Mouse (Mus musculus) adrenal gland, postnatal 0 days (tissue): Measurements from ENCODE around the gene Klk1b5. TPM values are rescaled to one million over a fixed set of nuclear protein-coding genes. Genes with fewer than 3 reads are reported as not detected.

ENCODE experiments used
- polyA plus RNA-seq: library from polyadenylated mRNA; unstranded; fragments of >200 nt; fragmentation: Nextera tagmentation; extraction: Ambion mirVana; gene quantifications from 2 replicates; pipeline ENCODE4 v1.2.1, GENCODE M21; 2015

Gene Klk1b5
- not detected in 2 replicates for polyA plus RNA-seq

GRCm38 (mm10) chr7:44215645-44216044 lies at the start of gene Klk1b5:
TSS of gene Klk1b5 (plus strand) at chr7:44215945.

GRCm38 (mm10) chr7:44187936-44188335 lies 27.8 kb upstream of the Klk1b5 start, which contains the start of gene Klk1b24:
TSS of gene Klk1b24 (plus strand) at chr7:44188236.

GRCm38 (mm10) chr7:44197891-44198290 lies 17.9 kb upstream of the Klk1b5 start, which contains the start of gene Klk1b3:
TSS of gene Klk1b3 (plus strand) at chr7:44198191.

GRCm38 (mm10) chr7:44207135-44207534 lies 8.6 kb upstream of the Klk1b5 start, which contains the start of gene Klk1b4:
TSS of gene Klk1b4 (plus strand) at chr7:44207435.

GRCm38 (mm10) chr7:44225076-44225475 lies 9.3 kb downstream of the Klk1b5 start, which contains the start of gene Klk1:
TSS of gene Klk1 (plus strand) at chr7:44225360.

GRCm38 (mm10) chr7:44235909-44236308 lies 20.2 kb downstream of the Klk1b5 start, which contains the start of gene Gm36864:
TSS of gene Gm36864 (plus strand) at chr7:44236177.

GRCm38 (mm10) chr7:44246055-44246983 lies 30.6 kb downstream of the Klk1b5 start, which contains the start of the genes 1700028J19Rik and 2410002F23Rik:
TSS of gene 1700028J19Rik (minus strand) at chr7:44246695.
TSS of gene 2410002F23Rik (plus strand) at chr7:44246722.

GRCm38 (mm10) chr7:44257278-44257677 lies 41.5 kb downstream of the Klk1b5 start, which contains the start of gene Acp4:
TSS of gene Acp4 (minus strand) at chr7:44257378.

GRCm38 (mm10) chr7:44261147-44261546 lies 45.4 kb downstream of the Klk1b5 start, which contains the start of gene Gm15517:
TSS of gene Gm15517 (plus strand) at chr7:44261447.

Other genes with a start within 250 kb of the Klk1b5 start
- gene Klk1b1, start 249.2 kb upstream of the Klk1b5 start, polyA plus RNA-seq = not detected in 2 replicates
- gene Klk1b9, start 239.9 kb upstream of the Klk1b5 start, polyA plus RNA-seq = not detected in 2 replicates
- gene Klk1b11, start 220.1 kb upstream of the Klk1b5 start, polyA plus RNA-seq = not detected in 2 replicates
- not detected in 2 replicates for gene Klk1b26, start 203.8 kb upstream of the Klk1b5 start, polyA plus RNA-seq
- not detected in 2 replicates for gene Klk1b27, start 163.7 kb upstream of the Klk1b5 start, polyA plus RNA-seq
- not detected in 2 replicates for gene Klk1b21, start 113.6 kb upstream of the Klk1b5 start, polyA plus RNA-seq
- gene Klk1b22, start 103.3 kb upstream of the Klk1b5 start, polyA plus RNA-seq = not detected in 2 replicates
- not detected in 2 replicates for gene Klk1b16, start 79.2 kb upstream of the Klk1b5 start, polyA plus RNA-seq
- not detected in 2 replicates for gene Klk1b24, start 27.7 kb upstream of the Klk1b5 start, polyA plus RNA-seq
- gene Klk1b3, start 17.8 kb upstream of the Klk1b5 start, polyA plus RNA-seq = not detected in 2 replicates
- gene Klk1b4, start 8.5 kb upstream of the Klk1b5 start, polyA plus RNA-seq = not detected in 2 replicates
- 0.37 and 1.4 TPM in 2 replicates for gene Klk1, start 9.4 kb downstream of the Klk1b5 start, polyA plus RNA-seq
- gene Gm36864, start 20.2 kb downstream of the Klk1b5 start, polyA plus RNA-seq = 0.17 TPM in 1 of 2 replicates, not detected in the other
- gene 1700028J19Rik, start 30.8 kb downstream of the Klk1b5 start, polyA plus RNA-seq = 0.58 and 2.0 TPM in 2 replicates
- gene 2410002F23Rik, start 30.8 kb downstream of the Klk1b5 start, polyA plus RNA-seq = 76.2 and 139 TPM in 2 replicates
- not detected in 2 replicates for gene Acp4, start 41.4 kb downstream of the Klk1b5 start, polyA plus RNA-seq
- gene Gm15517, start 45.5 kb downstream of the Klk1b5 start, polyA plus RNA-seq = not detected in 2 replicates
- 9.6 and 11.3 TPM in 2 replicates for gene Clec11a, start 91.0 kb downstream of the Klk1b5 start, polyA plus RNA-seq
- 2.0 and 2.9 TPM in 2 replicates for gene Shank1, start 94.3 kb downstream of the Klk1b5 start, polyA plus RNA-seq
- gene Syt3, start 168.2 kb downstream of the Klk1b5 start, polyA plus RNA-seq = 3.1 and 3.6 TPM in 2 replicates
- gene 1700008O03Rik, start 169.9 kb downstream of the Klk1b5 start, polyA plus RNA-seq = 1.2 and 2.0 TPM in 2 replicates
- 1.3 and 3.1 TPM in 2 replicates for gene Lrrc4b, start 213.1 kb downstream of the Klk1b5 start, polyA plus RNA-seq
- 1.4 and 2.2 TPM in 2 replicates for gene Aspdh, start 249.4 kb downstream of the Klk1b5 start, polyA plus RNA-seq